Mouse (Mus musculus): Measurements from ENCODE around the gene Copa.

The Copa gene

DNA sequence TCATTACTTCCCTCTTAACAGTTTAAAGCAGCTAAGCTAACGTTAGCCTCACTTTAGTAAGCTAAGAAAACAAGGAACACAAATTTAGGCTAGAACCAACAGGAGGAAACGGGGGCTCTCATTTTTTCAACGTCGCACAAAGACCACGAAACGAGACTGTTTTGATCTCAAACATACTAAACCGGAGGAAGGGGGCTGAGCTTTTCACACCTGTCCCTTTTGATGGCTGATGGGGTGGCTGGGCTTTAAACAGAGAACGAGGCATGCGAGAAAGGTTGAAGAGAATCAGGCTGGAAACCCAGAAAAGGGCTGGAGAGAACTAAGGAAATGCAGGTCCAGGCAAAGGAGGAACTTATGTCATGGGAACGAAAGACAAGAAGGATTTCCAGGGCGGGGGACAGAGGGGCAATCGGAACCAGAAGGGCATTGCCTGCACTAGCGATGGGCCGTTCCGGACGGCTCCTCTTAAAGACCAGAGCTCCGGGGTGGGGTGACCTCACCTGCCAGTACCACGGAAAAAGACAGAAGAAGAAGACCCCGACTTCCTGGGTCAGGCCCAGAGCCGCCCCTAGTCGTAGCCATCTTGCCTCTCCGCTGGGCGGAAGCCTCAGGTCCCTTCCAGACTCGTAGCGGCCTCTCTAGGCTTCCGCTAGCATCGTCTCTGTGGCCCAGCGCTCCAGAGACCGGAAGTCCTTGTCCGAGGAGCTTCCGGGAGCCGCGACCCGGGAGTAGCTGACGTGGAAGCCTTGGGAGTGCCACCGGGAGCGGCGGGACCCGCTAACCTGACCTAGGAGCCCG lies at the start of gene Copa, which contains the start of gene Ncstn:
Gene Copa, plus strand, starts transcription at position 429 of the 798 bp plus-strand sequence.
Gene Ncstn, minus strand, starts transcription at position 695 of the 798 bp plus-strand sequence.
- peak; percentile 98 for DNase-seq (ENCODE audit: low spot score)

DNA sequence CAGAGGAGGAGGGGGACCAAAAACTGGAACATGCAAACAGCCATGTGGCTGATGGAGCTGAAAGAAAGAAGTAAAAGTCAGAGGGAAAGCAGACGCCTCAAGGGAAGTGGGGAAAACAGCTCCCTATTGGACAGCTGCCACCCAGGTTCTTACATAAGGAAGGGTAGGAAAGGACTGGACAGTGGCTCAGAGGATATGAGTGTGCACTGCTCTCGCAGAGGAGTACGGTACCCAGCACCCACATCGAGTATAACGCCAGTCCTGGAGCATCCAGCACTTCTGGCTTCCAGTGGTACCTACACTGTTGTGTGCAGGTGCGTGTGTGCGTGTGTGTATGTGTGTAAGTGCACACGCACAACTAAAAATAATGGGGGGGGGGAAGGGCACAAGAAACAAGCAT lies 35.9 kb upstream of the Copa start:
- DNase-seq (ENCODE audit: low spot score), result no peak

DNA sequence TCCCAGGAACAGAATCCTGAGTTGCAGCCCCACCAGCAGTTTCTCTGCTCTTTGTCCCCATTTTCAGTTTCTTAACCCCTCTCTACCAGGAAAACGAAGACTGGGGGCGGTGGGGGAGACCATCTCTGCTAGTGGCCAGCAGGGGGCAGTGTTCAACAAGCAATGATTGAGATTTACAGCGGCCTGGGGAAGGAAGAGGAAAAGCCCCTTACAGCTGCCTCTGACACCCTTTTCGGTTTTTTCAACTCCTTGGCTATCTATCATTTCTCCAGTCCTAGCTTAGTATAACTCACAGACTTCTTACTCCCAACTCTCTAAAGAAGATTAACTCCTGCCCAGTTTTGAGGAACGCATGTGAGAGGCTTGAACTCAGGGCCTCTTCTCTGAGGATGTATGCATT lies 35.4 kb upstream of the Copa start:
- peak; percentile 93 for DNase-seq (ENCODE audit: low spot score)

DNA sequence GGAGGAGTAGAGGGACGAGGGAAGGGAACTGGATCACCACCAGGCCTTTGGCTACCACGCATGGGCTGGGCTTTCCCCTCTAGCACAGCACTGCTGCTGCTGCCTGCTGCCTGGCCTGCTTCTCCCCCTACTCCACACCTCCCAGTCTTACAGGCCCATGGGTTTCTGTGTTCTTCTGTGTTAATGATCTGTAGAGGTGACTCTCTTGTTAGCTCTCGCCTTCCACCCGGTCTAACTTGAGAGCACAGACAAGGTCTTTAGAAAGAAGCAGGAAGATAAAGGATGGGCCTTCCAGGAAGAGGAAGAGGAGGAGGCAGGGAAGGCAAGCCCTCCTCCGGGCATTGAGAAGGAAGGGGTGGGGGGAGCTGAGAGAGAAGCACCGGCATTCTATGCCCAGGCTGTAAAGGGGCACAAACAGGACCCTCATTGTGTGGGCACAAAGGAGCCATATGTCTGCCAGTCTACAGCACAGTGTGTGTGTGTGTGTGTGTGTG lies 34.0 kb upstream of the Copa start:
- no peak for DNase-seq (ENCODE audit: low spot score)

DNA sequence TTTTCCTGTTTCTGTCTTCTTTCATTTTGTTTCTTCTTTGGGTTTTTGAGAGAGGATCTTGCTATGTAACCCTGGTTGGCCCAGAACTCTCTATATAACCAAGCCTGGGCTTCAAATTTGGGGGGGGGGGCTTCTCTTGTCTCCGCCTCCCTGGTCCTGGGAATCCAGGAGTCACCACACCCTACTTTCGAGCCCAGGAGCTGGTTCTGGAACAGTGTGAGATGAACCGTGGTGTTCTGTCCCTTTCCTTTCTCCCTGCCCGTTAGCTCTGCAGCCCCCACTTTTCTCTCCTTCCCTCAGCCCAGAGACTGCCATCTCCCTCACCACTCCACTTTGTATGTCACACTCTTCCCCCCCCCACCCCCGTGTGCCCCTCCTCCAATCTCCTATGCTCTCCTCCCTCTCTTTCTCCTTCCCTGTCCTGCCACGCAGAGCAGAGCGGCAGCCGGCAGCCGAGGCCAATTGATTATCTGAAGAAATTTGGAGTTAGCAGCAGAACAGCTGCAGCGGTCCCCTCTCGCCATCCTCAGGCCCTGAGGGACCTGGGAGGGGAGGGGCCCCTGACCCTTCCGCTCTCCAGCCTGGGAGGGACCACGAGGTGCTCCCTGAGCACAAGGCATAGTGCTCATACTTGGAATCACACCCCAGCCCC lies 33.1 kb upstream of the Copa start:
- no peak for DNase-seq (ENCODE audit: low spot score)

DNA sequence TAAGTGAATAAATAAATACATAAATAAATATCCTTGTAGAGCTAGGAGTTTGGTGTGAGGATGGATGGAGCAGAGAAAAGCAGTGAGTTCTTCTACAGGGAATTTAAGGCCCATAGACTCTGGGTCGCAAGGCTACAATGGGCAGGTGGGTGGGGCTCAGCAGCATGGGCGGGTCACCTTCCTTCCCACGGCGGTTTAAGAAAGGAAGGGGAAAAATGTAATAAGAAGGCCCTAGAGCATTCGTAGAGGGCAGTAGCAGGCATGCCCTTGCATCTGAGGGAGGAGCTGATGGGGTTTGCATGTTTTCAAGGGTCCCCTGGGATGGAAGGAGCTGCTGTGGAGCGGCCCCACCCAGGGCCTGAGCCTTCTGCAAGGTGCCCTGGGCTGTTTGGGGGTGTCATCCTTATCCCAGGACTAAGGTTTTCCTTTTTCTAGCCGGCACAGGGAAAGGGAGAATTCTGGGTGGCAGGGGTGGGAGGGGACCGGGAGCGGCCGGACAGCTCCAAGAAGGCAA lies 29.5 kb upstream of the Copa start:
- DNase-seq (ENCODE audit: low spot score), result no peak

DNA sequence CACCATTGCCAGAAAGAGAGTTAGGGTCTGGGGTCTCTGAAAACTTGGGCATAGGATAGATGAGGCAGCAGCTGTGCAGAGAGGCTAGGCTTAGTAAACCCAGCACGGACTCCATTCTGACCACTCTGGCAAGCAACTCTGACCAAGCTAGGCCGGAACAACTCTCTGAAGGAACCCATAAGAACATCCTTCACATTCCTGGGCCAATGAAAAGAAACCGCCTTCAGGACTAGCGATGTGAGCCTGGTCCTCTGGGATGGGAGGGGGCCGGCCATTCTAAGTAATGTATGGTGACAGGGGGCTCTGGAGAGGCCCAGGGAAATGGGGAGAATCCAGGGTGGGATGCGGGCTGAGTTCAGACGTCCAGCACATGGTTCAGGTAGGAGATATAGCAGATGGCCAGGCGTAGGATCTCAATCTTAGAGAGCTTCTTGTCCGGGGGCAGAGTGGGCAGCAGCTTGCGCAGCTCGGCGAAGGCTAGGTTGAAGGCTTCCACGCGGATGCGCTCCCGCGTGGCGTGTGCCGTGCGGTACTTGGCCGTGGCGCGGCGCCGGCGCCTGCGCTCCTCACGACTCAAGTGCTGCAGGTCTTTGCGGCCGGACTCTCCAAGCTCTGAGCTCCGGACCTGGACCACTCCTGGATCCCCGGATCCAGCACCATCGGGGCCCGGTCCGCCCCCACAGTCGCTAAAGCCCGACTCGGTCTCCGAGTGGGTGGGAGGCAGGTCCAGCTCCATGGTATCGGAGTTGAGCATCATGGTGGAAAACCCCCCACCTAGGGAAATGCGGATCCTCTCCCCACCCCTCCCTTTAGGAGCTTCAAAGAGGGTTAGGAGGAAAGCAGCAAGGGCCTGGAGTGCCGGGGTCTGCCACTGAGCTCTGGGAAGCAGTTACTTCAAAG lies 28.5 kb upstream of the Copa start:
- DNase-seq (ENCODE audit: low spot score), result peak; percentile 30

DNA sequence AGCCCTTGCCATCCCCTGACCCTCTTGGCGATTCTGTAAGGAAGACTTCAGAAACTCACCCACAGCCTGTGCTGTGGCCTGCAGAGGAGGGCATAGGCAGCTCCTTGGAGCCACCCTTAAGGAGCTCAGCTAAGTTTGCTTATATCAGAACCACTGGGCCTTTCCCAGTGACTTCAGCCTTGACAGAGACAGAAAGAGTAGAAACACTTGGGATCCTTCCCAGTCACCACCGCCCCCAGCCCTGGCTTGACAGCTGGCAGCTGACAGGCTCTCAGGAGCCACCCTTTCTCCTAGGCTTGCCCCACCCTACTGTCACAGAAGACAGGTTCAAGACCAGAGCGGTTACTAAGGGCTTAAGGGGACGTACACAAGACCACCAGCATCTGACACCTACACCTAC lies 26.1 kb upstream of the Copa start:
- no peak for DNase-seq (ENCODE audit: low spot score)

DNA sequence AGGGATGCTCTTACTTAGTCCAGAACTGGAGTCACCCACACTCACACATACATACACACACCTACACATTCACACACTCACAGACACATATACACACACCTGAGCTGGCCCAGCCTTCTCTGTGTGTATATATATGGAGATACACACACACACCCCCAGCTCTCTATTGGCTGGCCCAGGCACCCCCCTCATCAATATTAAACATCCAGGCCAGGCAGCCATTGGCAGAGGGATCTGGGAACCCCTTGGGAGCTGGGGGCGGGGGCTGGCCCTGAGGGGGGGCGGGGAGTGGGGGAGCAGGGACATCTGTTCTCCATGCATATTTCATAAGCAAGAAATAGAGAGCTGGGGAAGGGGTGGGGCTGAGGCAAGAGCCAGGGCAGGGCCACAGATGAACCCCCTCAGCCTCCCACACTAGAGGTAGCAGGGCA lies 24.8 kb upstream of the Copa start, which contains the start of gene Nhlh1:
Gene Nhlh1, minus strand, starts transcription at position 83 of the 431 bp plus-strand sequence.
- peak; percentile 70 for DNase-seq (ENCODE audit: low spot score)

DNA sequence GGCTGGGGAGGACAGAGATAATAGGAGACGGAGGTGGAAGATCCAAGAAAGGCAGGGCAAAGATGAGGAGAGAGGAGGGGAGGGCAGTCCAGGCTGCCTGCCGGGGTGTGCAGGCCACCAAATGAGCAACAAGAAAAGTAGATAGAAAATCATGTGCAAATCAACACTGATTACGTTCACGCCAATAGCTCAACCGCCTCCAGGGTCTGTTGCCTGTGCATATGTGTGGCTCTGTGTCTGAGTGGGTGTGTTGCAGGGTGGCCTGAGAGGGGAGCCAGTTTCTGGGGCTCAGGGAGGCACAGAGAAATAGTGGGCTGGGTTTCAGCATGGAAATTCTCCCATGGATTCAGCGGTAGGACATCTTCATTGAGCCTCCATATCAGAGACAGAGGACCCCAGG lies 24.0 kb upstream of the Copa start:
- DNase-seq (ENCODE audit: low spot score), result peak; percentile 60

DNA sequence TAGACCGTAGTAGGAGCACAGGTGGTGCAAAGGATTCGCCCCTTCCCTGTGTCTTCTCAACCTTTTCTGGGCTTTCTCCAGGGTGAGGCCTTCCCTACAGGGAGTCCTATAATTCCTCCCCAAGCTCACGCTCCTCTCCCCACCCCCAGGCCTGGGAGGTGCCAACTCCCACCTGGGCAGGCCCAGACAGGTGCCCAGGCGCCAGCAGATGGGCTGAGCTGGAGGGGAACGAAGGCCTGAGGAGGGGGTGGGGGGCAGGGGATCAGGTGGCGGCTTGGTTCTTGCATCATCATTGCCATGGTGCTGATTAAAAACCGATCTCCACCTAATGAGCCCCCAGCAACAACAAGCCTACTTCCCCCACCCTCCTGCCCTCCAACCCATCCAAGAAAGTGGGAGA lies 23.5 kb upstream of the Copa start:
- no peak for DNase-seq (ENCODE audit: low spot score)

DNA sequence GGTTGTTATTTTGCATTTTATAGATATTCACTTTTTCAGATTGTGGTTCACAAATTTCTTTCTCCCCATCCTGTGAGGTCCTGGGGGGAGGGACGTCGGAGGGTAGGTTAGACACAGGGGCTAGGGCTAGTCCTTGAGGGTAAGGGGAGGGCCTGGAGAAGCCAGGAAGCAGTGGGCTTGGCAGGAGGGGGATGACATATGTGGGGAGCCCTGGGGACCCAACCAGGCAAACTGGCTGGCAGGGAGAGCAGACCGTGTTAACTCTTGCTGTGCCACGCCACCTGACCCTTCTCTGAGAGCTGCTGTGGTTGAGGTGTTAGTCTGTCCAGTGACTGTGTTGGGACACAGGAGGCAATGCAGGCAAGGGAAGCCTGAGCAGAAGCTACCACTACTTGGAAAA lies 21.7 kb upstream of the Copa start:
- DNase-seq (ENCODE audit: low spot score), result peak; percentile 48

DNA sequence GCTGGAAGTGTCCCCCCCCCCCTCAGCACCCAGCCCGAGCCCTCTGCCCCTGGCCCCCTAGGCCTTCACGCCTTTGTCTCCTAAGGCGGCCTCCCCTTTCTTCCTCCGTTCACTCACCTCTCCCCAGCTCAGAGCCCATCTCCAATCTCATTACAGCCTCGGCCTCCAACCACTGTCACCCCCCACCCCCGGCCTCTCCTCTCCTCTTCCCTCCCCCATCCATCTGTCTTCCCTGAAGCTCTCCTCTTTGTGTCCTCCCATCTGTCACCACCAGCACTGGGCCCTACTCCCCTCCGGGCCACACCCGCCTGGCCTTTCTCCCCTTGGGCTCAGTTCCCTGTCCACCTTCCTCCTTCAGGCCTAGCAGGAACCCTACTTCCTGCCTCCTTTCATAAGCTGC lies 21.1 kb upstream of the Copa start:
- DNase-seq (ENCODE audit: low spot score), result peak; percentile 52

DNA sequence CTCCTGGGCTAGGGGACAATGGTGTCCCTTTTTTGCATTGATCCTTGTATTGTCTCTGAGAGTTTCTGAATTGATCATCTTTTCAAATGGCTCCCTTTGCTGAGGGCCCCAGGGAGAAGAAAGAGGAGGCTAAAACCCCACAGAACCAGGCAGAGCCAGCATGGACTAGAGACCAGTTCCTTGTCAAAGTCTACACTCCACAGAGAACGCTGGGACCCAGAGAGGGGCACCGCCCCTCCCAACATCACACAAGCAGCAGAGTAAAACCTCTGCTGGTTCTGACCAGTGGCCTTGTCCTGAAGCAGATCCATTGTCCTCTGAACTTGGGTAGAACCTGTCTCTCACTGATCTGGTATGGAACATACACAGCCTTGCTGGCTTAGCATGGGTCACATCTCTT lies 20.2 kb upstream of the Copa start:
- DNase-seq (ENCODE audit: low spot score), result no peak

DNA sequence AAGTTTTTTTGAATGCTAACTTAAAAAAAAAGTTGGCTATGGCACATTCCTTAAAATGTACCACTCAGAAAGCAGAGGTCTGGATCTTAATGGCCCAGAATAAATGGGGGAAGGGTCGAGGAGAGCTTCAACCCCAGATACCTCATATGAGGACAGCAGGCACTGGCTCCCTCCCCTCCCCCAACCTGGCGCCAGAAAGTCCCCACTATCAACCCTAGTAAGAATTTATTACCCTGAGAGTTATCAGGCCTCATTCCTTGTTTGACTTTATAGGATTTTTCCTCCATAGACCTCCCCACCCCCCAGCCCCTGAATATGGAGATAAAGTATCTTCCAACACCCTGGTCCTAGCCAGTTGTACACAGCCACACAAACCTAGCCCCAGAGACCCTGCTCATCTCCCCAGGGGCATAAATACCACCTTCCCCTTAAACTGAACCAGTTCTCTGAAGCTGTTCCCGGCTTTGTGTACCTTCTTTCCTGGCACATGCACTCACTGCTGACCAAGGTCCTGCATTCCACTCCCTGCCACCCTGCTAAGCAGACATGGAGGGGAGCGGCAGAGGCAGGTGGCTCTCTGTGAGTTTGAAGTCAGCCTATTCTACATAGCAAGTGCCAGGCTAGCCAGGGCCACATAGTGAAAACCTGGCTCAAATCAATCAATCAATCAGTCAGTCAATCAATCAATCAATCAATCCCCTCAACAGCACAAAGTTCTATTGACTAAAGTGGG lies 18.9 kb upstream of the Copa start:
- no peak for DNase-seq (ENCODE audit: low spot score)

DNA sequence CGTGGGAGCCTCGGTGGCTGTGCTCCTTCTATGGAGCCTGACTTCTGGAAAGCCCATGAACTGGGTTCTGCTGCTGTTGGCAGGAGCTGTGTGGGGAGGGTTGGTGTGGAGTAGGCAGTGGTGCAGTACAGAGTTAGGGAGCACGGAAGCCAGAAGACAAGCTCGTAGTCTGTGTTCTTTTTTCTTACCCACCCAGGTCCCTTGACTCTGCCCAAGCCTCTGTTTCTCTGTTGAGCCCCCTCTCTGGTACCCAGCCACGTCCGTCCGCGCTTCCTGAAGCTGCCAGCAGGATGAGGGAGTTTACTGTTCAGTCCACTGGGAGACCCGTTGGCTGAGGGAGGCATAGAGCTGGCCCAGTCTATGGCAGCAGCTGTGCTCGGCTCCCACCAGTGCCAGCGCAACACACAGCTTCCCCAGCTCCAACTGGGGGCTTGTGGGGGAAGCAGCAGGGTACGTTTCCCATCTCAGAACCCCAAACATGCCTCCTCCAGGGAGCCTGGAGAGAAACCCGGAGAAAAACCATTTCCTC lies 17.7 kb upstream of the Copa start:
- no peak for DNase-seq (ENCODE audit: low spot score)

DNA sequence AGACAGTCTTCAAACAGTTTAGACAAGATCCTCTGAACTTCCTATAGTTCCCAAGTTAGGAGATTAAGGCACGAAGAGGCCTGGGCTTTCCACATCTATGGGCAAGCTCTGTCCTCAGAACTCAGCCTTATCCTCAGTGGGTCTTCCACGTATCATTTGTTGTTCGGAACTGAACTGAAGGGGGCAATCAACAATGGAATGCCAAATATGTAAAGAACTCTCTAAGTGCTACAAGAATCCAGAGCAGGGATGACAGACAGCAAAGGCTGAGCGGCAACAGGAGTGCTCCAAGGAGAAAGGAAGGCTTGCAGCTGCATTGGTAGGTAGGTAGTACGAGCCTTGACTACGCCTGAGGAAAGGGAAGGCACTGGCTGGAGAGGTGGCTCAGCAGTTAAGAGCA lies 12.1 kb upstream of the Copa start:
- no peak for DNase-seq (ENCODE audit: low spot score)

DNA sequence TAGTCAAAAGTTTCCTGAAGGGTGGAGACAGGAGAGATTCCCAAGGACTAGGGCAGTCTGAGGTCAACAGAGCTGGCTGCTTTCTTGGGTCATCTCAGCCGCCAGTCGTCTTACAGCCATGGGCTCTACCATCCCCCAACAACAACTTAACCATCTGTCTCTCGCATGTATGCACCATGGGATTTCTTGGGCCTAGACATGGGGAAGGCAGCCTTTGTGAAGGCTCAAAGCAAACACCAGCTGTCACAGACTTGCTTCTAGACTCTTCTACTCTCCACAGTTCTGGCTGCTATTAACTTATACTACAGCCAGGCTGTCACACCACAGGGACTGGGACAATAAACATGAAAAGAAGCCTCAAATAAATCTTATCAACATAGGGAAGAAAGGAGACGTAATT lies 10.8 kb upstream of the Copa start:
- DNase-seq (ENCODE audit: low spot score), result peak; percentile 51

DNA sequence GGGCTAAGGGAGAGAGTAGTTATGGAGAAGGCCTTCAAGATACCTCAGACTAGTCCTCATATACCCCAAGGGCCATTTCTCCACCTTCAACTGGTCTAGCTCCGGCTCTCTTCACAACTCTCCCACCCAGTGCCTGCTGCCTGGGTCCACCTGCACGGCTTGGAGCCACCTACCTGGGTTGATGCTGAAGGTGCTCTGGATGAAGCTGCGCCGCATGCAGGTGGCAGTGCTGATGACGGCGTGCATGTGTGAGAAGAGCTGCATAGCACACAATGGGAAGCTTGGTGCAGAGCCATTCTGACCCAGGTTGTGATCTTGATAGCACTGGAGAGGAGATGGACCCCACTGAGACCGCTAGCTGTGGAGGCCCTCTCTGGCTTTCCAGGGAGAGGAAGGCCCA lies 9.7 kb upstream of the Copa start:
- no peak for DNase-seq (ENCODE audit: low spot score)

DNA sequence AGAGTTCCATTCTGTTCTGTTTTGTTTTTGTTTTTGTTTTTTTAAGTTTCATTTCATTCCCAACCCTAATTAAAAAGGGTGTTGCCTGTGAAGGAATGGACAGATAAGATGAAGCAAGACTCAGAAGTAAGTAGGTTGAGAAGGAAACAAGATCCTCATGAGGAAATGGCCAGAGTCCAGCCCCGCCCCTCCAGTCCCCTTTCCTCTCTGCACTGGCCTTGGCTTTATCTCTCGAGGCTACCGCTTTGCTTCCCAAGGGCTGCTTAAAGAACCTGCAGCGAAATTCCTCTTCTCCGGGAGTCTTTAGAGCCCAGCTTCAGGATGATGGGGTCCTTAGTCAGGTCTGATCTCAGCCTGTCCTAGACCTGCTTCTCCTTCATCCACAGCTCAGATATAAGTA lies 4.3 kb upstream of the Copa start:
- DNase-seq (ENCODE audit: low spot score), result no peak

DNA sequence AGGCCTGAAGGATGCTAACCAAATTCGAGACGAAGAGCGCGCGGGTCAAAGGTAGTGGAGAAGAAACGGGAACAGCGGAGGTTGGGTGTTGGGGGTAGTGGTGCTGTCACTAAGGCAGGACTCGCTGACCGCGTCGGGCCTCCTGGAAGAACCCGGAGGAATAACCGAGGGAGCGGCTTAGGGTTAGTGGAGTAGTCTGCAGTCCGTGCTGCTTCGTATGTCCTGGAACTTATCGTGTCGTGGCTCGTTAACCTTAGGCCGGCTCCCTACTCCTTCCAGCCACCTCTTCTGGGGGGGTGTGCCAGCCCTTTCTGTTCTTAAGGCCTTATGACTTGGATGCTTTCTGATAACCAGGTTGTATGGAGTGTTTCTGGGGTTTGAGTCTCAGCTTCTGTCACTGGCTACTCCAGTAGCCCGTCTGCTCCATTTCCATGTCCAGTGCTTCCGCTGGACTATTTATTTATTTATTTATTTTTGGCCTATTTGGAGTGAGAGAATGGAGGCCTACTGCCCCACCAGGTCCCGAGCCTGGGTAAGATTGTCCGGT lies 643 bp downstream of the Copa start:
- no peak for DNase-seq (ENCODE audit: low spot score)
